Mouse (Mus musculus) thymus, postnatal 0 days (tissue): ENCODE results near the gene Atrn. TPM values are rescaled to one million over a fixed set of nuclear protein-coding genes. Genes with fewer than 3 reads are reported as not detected.

Source experiments
- DNase-seq: peaks from one replicate; pipeline ENCODE4 v3.0.0-alpha.2; 2015; ENCODE audit warnings: low spot score
- polyA plus RNA-seq: library from polyadenylated mRNA; unstranded; fragments of >200 nt; fragmentation: Nextera tagmentation; extraction: Ambion mirVana; gene quantifications from 2 replicates; pipeline ENCODE4 v1.2.1, GENCODE M21; 2015

Atrn gene
- 3.0 and 5.0 TPM in 2 replicates for polyA plus RNA-seq

- DNase-seq = peak; percentile 97
These were observed at the start of gene Atrn, which contains the start of gene 4930402H24Rik for GRCm38 (mm10) chr2:130905751-130906583. Gene Atrn, plus strand, starts transcription at chr2:130906495. Gene 4930402H24Rik, minus strand, starts transcription at chr2:130906406.

- DNase-seq = no peak
These were observed 44.2 kb upstream of the Atrn start for GRCm38 (mm10) chr2:130862091-130862490.

GRCm38 (mm10) chr2:130870916-130871315 lies 35.4 kb upstream of the Atrn start:
- DNase-seq = no peak

GRCm38 (mm10) chr2:130877376-130877775 lies 28.9 kb upstream of the Atrn start:
- DNase-seq = no peak

GRCm38 (mm10) chr2:130886983-130887382 lies 19.3 kb upstream of the Atrn start:
- DNase-seq = no peak

- no peak for DNase-seq
These were observed 18.8 kb upstream of the Atrn start for GRCm38 (mm10) chr2:130887456-130887855.

- DNase-seq = no peak
These were observed 9.4 kb upstream of the Atrn start for GRCm38 (mm10) chr2:130896944-130897343.

GRCm38 (mm10) chr2:130897856-130898255 lies 8.4 kb upstream of the Atrn start:
- DNase-seq = no peak

- DNase-seq = no peak
These were observed 7.5 kb upstream of the Atrn start for GRCm38 (mm10) chr2:130898783-130899182.

GRCm38 (mm10) chr2:130906584-130907315 lies 455 bp downstream of the Atrn start:
- no peak for DNase-seq

- DNase-seq = no peak
These were observed 5.4 kb downstream of the Atrn start for GRCm38 (mm10) chr2:130911691-130912090.

- DNase-seq = no peak
These were observed 8.6 kb downstream of the Atrn start for GRCm38 (mm10) chr2:130914873-130915272.

- no peak for DNase-seq
These were observed 10.3 kb downstream of the Atrn start for GRCm38 (mm10) chr2:130916521-130917147.

- DNase-seq = no peak
These were observed 11.4 kb downstream of the Atrn start for GRCm38 (mm10) chr2:130917686-130918085.

- no peak for DNase-seq
These were observed 12.8 kb downstream of the Atrn start for GRCm38 (mm10) chr2:130919062-130919593.

- no peak for DNase-seq
These were observed 18.7 kb downstream of the Atrn start for GRCm38 (mm10) chr2:130924950-130925349.

GRCm38 (mm10) chr2:130928031-130928430 lies 21.7 kb downstream of the Atrn start:
- no peak for DNase-seq

GRCm38 (mm10) chr2:130928530-130928929 lies 22.2 kb downstream of the Atrn start:
- no peak for DNase-seq

GRCm38 (mm10) chr2:130929994-130930393 lies 23.7 kb downstream of the Atrn start:
- no peak for DNase-seq

- no peak for DNase-seq
These were observed 26.6 kb downstream of the Atrn start for GRCm38 (mm10) chr2:130932865-130933264.

- DNase-seq = no peak
These were observed 43.5 kb downstream of the Atrn start for GRCm38 (mm10) chr2:130949781-130950180.

- DNase-seq = peak; percentile 75
These were observed 44.3 kb downstream of the Atrn start for GRCm38 (mm10) chr2:130950548-130950947.
